Mouse (Mus musculus) ovary, postnatal 14 days (tissue): ENCODE results near the gene Taok3.

Experiments used
- DNase-seq: peaks from one replicate; pipeline ENCODE4 v3.0.0; 2022; ENCODE audit warnings: low spot score

Taok3 gene

GRCm38 (mm10) chr5:117303691-117304579 is 184.0 kb downstream of the Taok3 start:
- DNase-seq: no peak

GRCm38 (mm10) chr5:117304947-117305346 is 185.0 kb downstream of the Taok3 start:
- DNase-seq: peak; percentile 80

- no peak for DNase-seq
These were observed 185.8 kb downstream of the Taok3 start for GRCm38 (mm10) chr5:117305754-117306153.

GRCm38 (mm10) chr5:117306826-117307225 is 186.9 kb downstream of the Taok3 start:
- no peak for DNase-seq

- peak; percentile 67 for DNase-seq
These were observed 187.8 kb downstream of the Taok3 start for GRCm38 (mm10) chr5:117307699-117308098.

GRCm38 (mm10) chr5:117313420-117313819 is 193.5 kb downstream of the Taok3 start:
- DNase-seq: peak; percentile 50

- no peak for DNase-seq
These were observed 194.0 kb downstream of the Taok3 start for GRCm38 (mm10) chr5:117313909-117314308.

- DNase-seq: no peak
These were observed 194.9 kb downstream of the Taok3 start for GRCm38 (mm10) chr5:117314587-117315428.

GRCm38 (mm10) chr5:117318741-117319629 is 199.1 kb downstream of the Taok3 start, which contains the start of gene Vsig10:
Vsig10 (plus strand) TSS chr5:117319083.
- DNase-seq: peak; percentile 64

- no peak for DNase-seq
These were observed 203.8 kb downstream of the Taok3 start for GRCm38 (mm10) chr5:117323751-117324150.
